Mouse (Mus musculus): Measurements from ENCODE around the gene Chl1. TPM values are rescaled to one million over a fixed set of nuclear protein-coding genes. Genes with fewer than 3 reads are reported as not detected.

Chl1 gene
- total RNA-seq, 2 experiments from 2014 or later = 1.9 to 2.6 TPM

- no peak for DNase-seq
Measured at GRCm38 (mm10) chr6:103543753-103544152, 33.4 kb downstream of the Chl1 start.

- no peak for DNase-seq
Measured at GRCm38 (mm10) chr6:103546314-103546713, 35.9 kb downstream of the Chl1 start.

- no peak for DNase-seq
Measured at GRCm38 (mm10) chr6:103549929-103550328, 39.5 kb downstream of the Chl1 start.

- no peak for DNase-seq
Measured at GRCm38 (mm10) chr6:103558037-103558893, 47.9 kb downstream of the Chl1 start.

- DNase-seq = no peak
Measured at GRCm38 (mm10) chr6:103558894-103559225, 48.5 kb downstream of the Chl1 start.

- DNase-seq = no peak
Measured at GRCm38 (mm10) chr6:103559344-103559743, 49.0 kb downstream of the Chl1 start.

- DNase-seq = no peak
Measured at GRCm38 (mm10) chr6:103564811-103565210, 54.4 kb downstream of the Chl1 start.

- DNase-seq = no peak
Measured at GRCm38 (mm10) chr6:103567247-103567646, 56.9 kb downstream of the Chl1 start.

- no peak for DNase-seq
Measured at GRCm38 (mm10) chr6:103572659-103573058, 62.3 kb downstream of the Chl1 start.

- DNase-seq = no peak
Measured at GRCm38 (mm10) chr6:103584224-103584623, 73.8 kb downstream of the Chl1 start.

GRCm38 (mm10) chr6:103585667-103586066 is 75.3 kb downstream of the Chl1 start:
- no peak for DNase-seq

GRCm38 (mm10) chr6:103586081-103586480 is 75.7 kb downstream of the Chl1 start:
- DNase-seq = no peak

GRCm38 (mm10) chr6:103602070-103602469 is 91.7 kb downstream of the Chl1 start:
- no peak for DNase-seq

- DNase-seq = no peak
Measured at GRCm38 (mm10) chr6:103610656-103611055, 100.3 kb downstream of the Chl1 start.

GRCm38 (mm10) chr6:103612626-103613025 is 102.2 kb downstream of the Chl1 start:
- DNase-seq = no peak

- no peak for DNase-seq
Measured at GRCm38 (mm10) chr6:103613714-103614113, 103.3 kb downstream of the Chl1 start.

GRCm38 (mm10) chr6:103615924-103616602 is 105.7 kb downstream of the Chl1 start:
- no peak for DNase-seq

GRCm38 (mm10) chr6:103620880-103621279 is 110.5 kb downstream of the Chl1 start:
- no peak for DNase-seq

- DNase-seq = no peak
Measured at GRCm38 (mm10) chr6:103622117-103622713, 111.8 kb downstream of the Chl1 start.

- no peak for DNase-seq
Measured at GRCm38 (mm10) chr6:103632856-103633255, 122.5 kb downstream of the Chl1 start.

- DNase-seq = no peak
Measured at GRCm38 (mm10) chr6:103656778-103657177, 146.4 kb downstream of the Chl1 start.

GRCm38 (mm10) chr6:103659173-103659572 is 148.8 kb downstream of the Chl1 start:
- no peak for DNase-seq

- DNase-seq = no peak
Measured at GRCm38 (mm10) chr6:103665206-103665605, 154.8 kb downstream of the Chl1 start.

All from gastrocnemius, postnatal 10 days (tissue).